Mouse (Mus musculus) ES-E14 (cell line): ENCODE measurements at regions not wholly inside any gene's neighbourhood (a gene's known extent, or its start where the extent isn't known, plus 50 kb on each side); places are given as distances from the start of the nearest gene placed in this dataset.

Experiments
- CHD2 ChIP-seq: IDR thresholded peaks from 2 replicates; pipeline ENCODE4 v1.6.1; 2014; ENCODE audit warnings: mild to moderate bottlenecking, low read depth, low read length, inconsistent platforms
- HCFC1 ChIP-seq: IDR thresholded peaks from 2 replicates; pipeline ENCODE4 v1.6.1; 2012; ENCODE audit warnings: low read length, inconsistent platforms, borderline replicate concordance; ENCODE audit not compliant: insufficient read depth
- ZC3H11A ChIP-seq: IDR thresholded peaks from 2 replicates; pipeline ENCODE4 v1.6.1; 2012; ENCODE audit warnings: low read depth, mild to moderate bottlenecking, inconsistent platforms, low read length, borderline replicate concordance
- ZNF384 ChIP-seq: IDR thresholded peaks from 2 replicates; pipeline ENCODE4 v1.6.1; 2012; ENCODE audit warnings: low read depth, low read length, inconsistent platforms

DNA sequence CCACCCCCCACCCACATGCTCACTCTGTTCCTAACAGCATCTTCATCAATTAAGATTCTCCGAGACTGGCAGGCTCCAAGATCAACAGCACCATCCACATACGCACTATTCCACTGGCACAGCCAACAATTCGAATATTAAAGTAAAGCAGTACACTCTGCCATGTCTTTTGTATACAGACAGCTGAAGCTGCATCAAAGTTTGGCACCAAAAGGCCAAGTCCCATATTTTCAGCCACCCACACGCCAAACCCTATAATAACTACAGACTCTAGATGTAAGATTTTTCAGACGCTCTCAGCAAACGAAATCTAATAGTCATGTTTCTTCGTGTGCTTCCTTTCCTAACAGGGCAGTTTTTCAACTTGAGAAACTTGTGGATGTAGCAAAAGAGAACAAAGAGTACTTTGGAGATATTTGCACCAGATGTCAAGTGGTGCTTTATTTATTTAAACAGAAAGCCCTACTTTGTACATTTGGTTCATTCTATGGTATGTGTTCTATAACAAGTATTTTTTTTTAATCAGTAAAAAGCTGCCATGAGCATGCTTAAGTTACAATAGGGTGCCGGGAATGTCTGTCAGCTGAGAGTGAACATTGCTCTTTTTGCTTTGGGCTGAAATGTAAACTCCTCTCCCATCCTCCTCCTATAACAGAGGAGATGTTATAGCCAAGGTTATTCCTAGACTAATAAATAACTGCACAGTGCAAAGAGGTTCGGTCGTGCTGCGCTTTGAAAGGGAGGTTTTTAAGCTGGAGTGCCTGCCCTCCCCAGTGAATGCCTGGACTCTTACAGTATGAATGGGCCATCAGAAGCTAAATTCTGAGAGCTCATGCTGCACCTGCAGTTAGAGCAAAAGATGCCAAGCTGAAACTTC lies 686.9 kb downstream of the 1700064H15Rik start:
- TF ChIP-seq ZC3H11A (no peak), ZNF384 (no peak), HCFC1 (no peak), CHD2 (no peak)
